Mouse (Mus musculus): Measurements from ENCODE around the gene Adrb1. TPM values are rescaled to one million over a fixed set of nuclear protein-coding genes. Genes with fewer than 3 reads are reported as not detected.
"Not testable (repeated sequence)": the region's sequence is repeated elsewhere in the genome, so short reads cannot be mapped to it uniquely, and the experiment has no call there.

The Adrb1 gene
- polyA plus RNA-seq, 1 experiment from 2014 or later: 1.7 TPM

DNA sequence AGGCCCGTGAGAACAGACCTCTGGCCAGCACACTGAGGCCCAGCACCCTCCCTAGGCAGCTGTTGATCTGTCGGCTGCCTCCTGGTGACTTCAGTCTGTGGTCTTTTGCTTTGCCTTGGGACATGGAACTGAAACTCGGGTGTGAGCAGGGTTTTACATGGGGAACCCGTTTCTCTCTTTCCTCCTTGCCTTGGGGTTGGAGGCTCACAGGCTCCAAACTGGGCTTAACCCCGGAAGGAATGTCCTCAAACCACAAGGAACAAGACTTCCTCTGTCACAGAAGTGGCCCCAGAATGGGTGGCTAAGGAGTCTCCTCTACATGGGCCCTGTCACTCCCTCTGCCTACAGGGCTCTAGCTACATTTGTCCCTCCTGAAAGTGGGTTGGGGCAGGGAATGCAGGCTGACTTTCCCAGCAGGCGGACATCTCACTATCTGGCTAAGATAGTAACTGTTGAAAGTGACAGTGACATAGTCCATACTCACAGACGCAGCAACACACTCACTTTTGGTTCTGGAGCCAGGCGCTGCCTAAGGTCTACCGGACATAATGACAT lies 52.5 kb downstream of the Adrb1 start:
- ATAC-seq (ENCODE audit: insufficient number of reproducible peaks, low FRiP score, low TSS enrichment, low read depth): no peak
- Histone ChIP-seq H3K4me3 (replicated peaks) (no peak overlapping the region), H3K4me1 (peaks cover 28% of the 10 kb centered on the region), H3K9ac (no peak overlapping the region), H3K4me2 (replicated peaks) (no peak overlapping the region), H3K27ac (replicated peaks) (no peak overlapping the region), H3K36me3 (no peaks in the 10 kb centered on the region), H3K27me3 (peaks cover 11% of the 10 kb centered on the region; the same call in 1 of the 2 replicates), H3K9me3 (replicated peaks) (no peaks in the 10 kb centered on the region)
- WGBS: 76% methylated on average over 9 of the region's 9 CpGs

DNA sequence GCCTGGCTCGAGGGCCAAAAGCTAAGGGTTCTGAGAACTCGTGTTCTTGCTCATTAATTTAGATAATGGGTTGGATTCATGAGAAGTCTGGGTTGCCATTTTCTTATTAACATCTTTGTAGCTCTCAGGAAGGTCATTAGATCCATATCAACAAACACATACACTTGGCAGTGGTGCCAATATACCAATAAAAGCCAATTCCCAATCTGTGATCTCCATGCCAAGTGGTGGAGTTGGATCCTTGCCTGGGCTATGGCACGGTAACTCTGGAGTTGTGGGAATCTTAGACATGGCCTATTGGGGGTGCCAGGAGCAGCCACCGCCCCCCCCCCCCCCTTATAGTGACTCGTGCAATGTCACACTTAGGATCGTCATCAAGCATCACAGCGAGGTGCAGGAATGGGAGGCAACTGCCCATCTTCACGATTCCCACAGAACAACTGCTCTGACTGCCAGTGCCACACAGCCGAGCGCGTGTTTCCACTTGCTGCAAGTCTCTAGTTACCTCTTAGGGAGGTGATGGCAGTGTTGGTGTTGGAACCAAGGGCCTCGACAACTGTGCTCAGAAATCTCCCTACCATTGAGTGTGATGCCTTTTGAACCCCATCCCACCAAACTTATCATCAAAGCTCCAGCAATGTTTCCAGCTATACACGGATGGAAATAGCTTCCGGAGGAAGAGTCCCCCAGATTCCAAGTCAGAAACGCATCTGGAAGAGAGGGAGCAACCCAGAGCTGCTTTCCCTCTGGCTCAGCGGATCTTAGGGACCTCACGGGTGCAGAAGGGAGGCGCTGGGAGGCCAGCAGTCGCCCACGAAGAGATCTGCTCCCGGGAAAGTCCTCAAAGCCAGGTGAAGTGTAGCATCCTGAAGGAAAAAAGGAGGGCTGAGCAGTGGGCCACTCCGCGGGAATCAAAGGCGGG lies 53.2 kb downstream of the Adrb1 start:
- 35% methylated on average over 24 of the region's 24 CpGs for WGBS
- Histone ChIP-seq H3K27me3 (peaks cover 11% of the 10 kb centered on the region; the same call in 1 of the 2 replicates), H3K4me1 (peaks cover 28% of the 10 kb centered on the region), H3K36me3 (no peaks in the 10 kb centered on the region), H3K9me3 (replicated peaks) (no peaks in the 10 kb centered on the region), H3K4me2 (replicated peaks) (peak overlapping the region; percentile 60), H3K9ac (no peak overlapping the region), H3K4me3 (replicated peaks) (peak overlapping the region; percentile 29), H3K27ac (replicated peaks) (no peak overlapping the region)
- no peak for ATAC-seq (ENCODE audit: insufficient number of reproducible peaks, low FRiP score, low TSS enrichment, low read depth)

DNA sequence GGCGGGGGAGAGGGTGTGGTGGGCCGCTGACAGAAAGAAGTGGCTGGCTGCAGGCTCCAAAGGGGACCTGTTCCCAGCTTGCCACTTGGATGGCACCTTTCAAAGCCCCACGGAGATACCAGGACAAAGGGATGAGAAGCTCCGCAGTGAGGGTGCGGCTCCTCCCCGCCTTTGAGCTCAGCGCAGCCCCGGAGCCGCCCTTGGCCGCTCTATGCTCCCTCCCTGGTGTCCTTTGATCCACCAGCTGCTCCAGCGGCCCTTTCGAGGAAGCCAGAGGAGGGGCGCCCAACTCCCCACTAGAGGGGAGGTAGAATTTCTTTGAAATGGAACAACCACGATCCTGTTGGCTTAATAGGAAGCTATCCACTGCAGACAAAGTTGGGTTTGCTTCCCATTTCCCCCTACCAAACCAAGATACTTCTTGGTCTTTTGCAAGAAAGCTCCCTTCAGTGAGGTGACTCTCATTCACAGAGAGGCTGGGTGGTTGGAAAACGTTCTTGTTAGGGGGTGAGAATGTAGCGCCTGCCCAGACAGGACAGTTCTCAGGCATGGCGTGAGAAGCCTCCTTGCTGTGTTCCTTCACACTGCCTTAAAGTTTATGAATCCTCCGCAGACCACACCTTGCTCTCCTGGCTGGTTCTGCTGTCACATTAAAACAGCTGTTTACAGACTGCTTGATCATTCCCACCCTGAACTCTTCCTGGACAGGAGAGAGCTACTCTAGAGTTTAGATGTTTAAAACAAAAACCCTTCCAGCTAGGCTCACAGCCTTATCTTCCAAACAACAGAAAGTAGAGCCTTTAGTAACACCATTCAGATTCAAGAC lies 54.1 kb downstream of the Adrb1 start:
- Histone ChIP-seq H3K9me3 (replicated peaks) (no peaks in the 10 kb centered on the region), H3K27me3 (peaks cover 11% of the 10 kb centered on the region; the same call in 1 of the 2 replicates), H3K27ac (replicated peaks) (no peak overlapping the region), H3K4me3 (replicated peaks) (peak overlapping the region; percentile 29), H3K9ac (no peak overlapping the region), H3K4me1 (peaks cover 28% of the 10 kb centered on the region), H3K36me3 (no peaks in the 10 kb centered on the region), H3K4me2 (replicated peaks) (peak overlapping the region; percentile 60)
- WGBS: 6% methylated on average over 18 of the region's 18 CpGs
- no peak for ATAC-seq (ENCODE audit: insufficient number of reproducible peaks, low FRiP score, low TSS enrichment, low read depth)

DNA sequence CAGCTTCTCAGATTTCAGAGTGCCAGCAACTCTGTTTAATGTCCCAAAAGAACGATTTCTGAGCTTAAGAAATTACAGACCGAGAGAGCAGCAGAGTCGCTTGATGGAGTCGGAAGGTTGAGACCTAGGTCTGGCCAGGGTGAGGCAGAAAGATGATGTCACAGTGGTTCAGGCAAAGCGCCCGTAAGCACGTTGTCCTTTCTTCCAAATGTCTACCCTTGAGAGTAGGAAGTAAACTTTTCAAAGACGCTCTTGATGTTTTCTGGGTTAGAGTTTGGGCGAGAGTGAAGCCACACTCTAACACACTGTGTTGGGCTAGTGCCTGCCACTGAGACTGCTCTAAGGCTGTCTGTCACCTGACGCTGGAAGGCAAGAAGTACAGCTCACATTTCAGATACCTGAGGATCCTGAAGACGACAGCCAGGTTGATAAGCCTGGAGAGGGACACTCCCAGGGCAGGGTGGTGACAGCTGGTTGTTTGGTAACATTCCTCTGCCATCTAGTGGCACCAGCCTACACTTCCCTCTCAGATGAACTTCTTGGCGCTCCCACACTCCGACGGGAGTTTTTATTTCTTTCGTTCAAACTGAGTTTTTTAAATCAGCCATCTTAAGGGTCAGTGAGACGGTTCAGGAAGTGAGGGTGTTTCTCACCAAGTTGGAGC lies 54.9 kb downstream of the Adrb1 start:
- no peak for ATAC-seq (ENCODE audit: insufficient number of reproducible peaks, low FRiP score, low TSS enrichment, low read depth)
- no peaks in the 10 kb centered on the region for H3K36me3 ChIP-seq
- no peaks in the 10 kb centered on the region for H3K9me3 ChIP-seq (replicated peaks)
- peaks cover 28% of the 10 kb centered on the region for H3K4me1 ChIP-seq
- H3K4me3 ChIP-seq (replicated peaks): 0 out of 2 replicates have a peak overlapping the region, but pooled peaks have one; percentile 12
- peaks cover 11% of the 10 kb centered on the region; the same call in 1 of the 2 replicates for H3K27me3 ChIP-seq
- H3K4me2 ChIP-seq (replicated peaks): peak overlapping the region; percentile 24
- H3K27ac ChIP-seq (replicated peaks): no peak overlapping the region
- WGBS: 25% methylated on average over 16 of the region's 16 CpGs
- H3K9ac ChIP-seq: no peak overlapping the region

DNA sequence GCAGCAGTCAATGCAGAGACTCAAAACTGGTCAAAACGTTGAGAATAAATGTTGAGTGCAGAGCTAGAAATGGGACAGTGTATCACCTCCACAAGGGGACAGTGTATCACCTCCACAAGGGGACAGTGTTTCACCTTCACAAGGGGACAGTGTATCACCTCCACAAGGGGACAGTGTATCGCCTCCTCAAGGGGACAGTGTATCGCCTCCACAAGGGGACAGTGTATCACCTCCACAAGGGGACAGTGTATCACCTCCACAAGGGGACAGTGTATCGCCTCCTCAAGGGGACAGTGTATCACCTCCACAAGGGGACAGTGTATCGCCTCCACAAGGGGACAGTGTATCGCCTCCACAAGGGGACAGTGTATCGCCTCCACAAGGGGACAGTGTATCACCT lies 56.5 kb downstream of the Adrb1 start:
- Histone ChIP-seq H3K4me1 (peaks cover 25% of the 10 kb centered on the region), H3K27me3 (peaks cover 11% of the 10 kb centered on the region; the same call in 1 of the 2 replicates)
- H3K9me3 ChIP-seq (replicated peaks); H3K9ac ChIP-seq; H3K36me3 ChIP-seq; H3K27ac ChIP-seq (replicated peaks); H3K4me2 ChIP-seq (replicated peaks); ATAC-seq (ENCODE audit: insufficient number of reproducible peaks, low FRiP score, low TSS enrichment, low read depth); H3K4me3 ChIP-seq (replicated peaks): not testable (repeated sequence)
- 95% methylated on average over 7 of the region's 7 CpGs for WGBS

Other genes with a start within 250 kb of the Adrb1 start
- 15.8 and 17.7 TPM in 2 replicates for gene Dclre1a, start 174.0 kb upstream of the Adrb1 start, polyA plus RNA-seq (2015; fragmentation: Nextera tagmentation; extraction: Ambion mirVana)
- 14.1 and 14.2 TPM in 2 replicates for gene Nhlrc2, start 173.9 kb upstream of the Adrb1 start, polyA plus RNA-seq (2015; fragmentation: Nextera tagmentation; extraction: Ambion mirVana)
- gene Ccdc186, start 100.0 kb downstream of the Adrb1 start, polyA plus RNA-seq (2015; fragmentation: Nextera tagmentation; extraction: Ambion mirVana): 21.4 and 25.5 TPM in 2 replicates
- 2.4 and 2.7 TPM in 2 replicates for gene Tdrd1, start 104.0 kb downstream of the Adrb1 start, polyA plus RNA-seq (2015; fragmentation: Nextera tagmentation; extraction: Ambion mirVana)
- gene Vwa2, start 152.1 kb downstream of the Adrb1 start, polyA plus RNA-seq (2015; fragmentation: Nextera tagmentation; extraction: Ambion mirVana): 9.9 TPM in 2 replicates